Mouse (Mus musculus): Measurements from ENCODE around the gene Miga2.

The Miga2 gene

GRCm38 (mm10) chr2:30419112-30419511, 55.1 kb downstream of the Miga2 start:
- DNase-seq (ENCODE audit: low read depth) = no peak

- DNase-seq (ENCODE audit: low read depth) = no peak
These were observed 57.4 kb downstream of the Miga2 start for GRCm38 (mm10) chr2:30421432-30421831.

- DNase-seq (ENCODE audit: low read depth) = no peak
These were observed 65.1 kb downstream of the Miga2 start for GRCm38 (mm10) chr2:30429156-30429555.
